Mouse (Mus musculus): ENCODE data around the gene Tfpi.

DNA sequence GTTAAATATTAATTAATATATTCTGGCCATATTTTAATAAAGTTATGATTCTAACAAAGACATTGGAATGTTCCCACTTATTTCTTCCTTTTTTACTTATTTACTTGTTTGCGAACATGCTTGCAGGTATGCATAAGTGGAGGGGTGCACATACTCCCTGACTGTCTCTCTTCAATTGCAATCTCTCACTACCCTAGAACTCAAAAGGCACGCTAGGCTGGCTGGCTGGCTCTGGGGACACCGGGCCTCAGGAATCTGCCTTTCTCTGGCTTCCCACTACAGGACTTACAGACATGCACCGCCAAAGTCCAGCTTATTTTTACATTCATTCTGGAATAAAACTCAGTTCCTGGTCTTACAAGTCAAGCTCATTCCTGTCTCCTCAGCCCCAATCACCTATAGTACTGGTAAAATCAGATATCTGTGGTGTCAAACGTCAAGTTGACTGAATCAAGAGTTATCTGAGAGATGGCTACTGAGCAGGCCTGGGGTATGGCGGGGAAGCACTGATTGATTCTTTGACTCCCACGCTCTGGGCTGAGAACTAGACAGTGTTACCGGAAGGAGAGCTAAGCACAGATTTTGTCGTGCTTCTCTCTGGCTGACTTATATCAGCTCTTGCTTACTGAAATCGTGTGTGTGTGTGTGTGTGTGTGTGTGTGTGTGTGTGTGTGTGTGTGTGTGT, 21.9 kb downstream of the Tfpi start:
- TF ChIP-seq CTCF (IDR thresholded peaks at IDR 0.05; ENCODE audit: control insufficient read depth, insufficient read depth, low read length) (no peak), POLR2A (IDR thresholded peaks at IDR 0.05; ENCODE audit: borderline replicate concordance, control insufficient read depth, low read depth, low read length) (no peak)

Measured in bone marrow, adult 2 months (tissue).